Mouse (Mus musculus) intestine, postnatal 0 days (tissue): Measurements from ENCODE around the gene Chst15. TPM values are rescaled to one million over a fixed set of nuclear protein-coding genes. Genes with fewer than 3 reads are reported as not detected.

ENCODE experiments used
- ATAC-seq: fragments of 200-750 bp; cut with Nextera tagmentation; 2 replicates; pipeline ENCODE4 v1.8.0; 2017; ENCODE audit warnings: mild to moderate bottlenecking, moderate TSS enrichment, moderate library complexity
- H3K27ac ChIP-seq: fragments of 300-500 bp; sonication (generic); 2 replicates; pipeline ENCODE4 v1.5.1; 2014; ENCODE audit warnings: mild to moderate bottlenecking, low read depth, low read length, moderate library complexity
- H3K27me3 ChIP-seq: fragments of 300-500 bp; sonication (generic); replicated peaks from 2 replicates; pipeline ENCODE4 v1.6.1; 2014; ENCODE audit warnings: low read length, mixed read lengths; ENCODE audit not compliant: control insufficient read depth, insufficient read depth
- H3K36me3 ChIP-seq: fragments of 300-500 bp; sonication (generic); 2 replicates; pipeline ENCODE4 v1.6.1; 2014; ENCODE audit warnings: mild to moderate bottlenecking, moderate library complexity; ENCODE audit not compliant: control insufficient read depth, insufficient read depth
- H3K4me1 ChIP-seq: fragments of 300-500 bp; sonication (generic); replicated peaks from 2 replicates; pipeline ENCODE4 v1.6.1; 2014; ENCODE audit warnings: antibody characterized with exemption, low read length, mixed read lengths; ENCODE audit not compliant: control insufficient read depth, insufficient read depth
- H3K4me2 ChIP-seq: fragments of 300-500 bp; sonication (generic); replicated peaks from 2 replicates; pipeline ENCODE4 v1.6.1; 2014; ENCODE audit warnings: low read depth, mild to moderate bottlenecking, moderate library complexity
- H3K4me3 ChIP-seq: fragments of 300-500 bp; sonication (generic); 2 replicates; pipeline ENCODE4 v1.5.1; 2014; ENCODE audit warnings: low read depth, low read length
- H3K9ac ChIP-seq: fragments of 300-500 bp; sonication (generic); 2 replicates; pipeline ENCODE4 v1.6.1; 2014; ENCODE audit warnings: mild to moderate bottlenecking, low read depth, low read length
- H3K9me3 ChIP-seq: fragments of 300-500 bp; sonication (generic); 2 replicates; pipeline ENCODE4 v1.6.1; 2016; ENCODE audit warnings: mixed run types; ENCODE audit not compliant: control insufficient read depth
- CTCF ChIP-seq: sonication (generic); IDR thresholded peaks from 2 replicates; pipeline ENCODE4 v1.5.1; 2016; ENCODE audit warnings: low read depth, mild to moderate bottlenecking, control low read depth, antibody characterized with exemption, moderate library complexity
- WGBS: fragments of 180-500 bp; shearing (Covaris S2); extraction: QIAGEN DNeasy Blood & Tissue Kit; methylation state at CpG from one replicate; pipeline ENCODE4 v1.1.7; 2014; 5-methylcytosine and 5-hydroxymethylcytosine counted together
- polyA plus RNA-seq: library from polyadenylated mRNA; unstranded; fragments of >200 nt; fragmentation: Nextera tagmentation; extraction: Ambion mirVana; gene quantifications from 2 replicates; pipeline ENCODE4 v1.2.1, GENCODE M21; 2015

Gene Chst15
- polyA plus RNA-seq, 1 experiment from 2014 or later, result 7.9 TPM

DNA sequence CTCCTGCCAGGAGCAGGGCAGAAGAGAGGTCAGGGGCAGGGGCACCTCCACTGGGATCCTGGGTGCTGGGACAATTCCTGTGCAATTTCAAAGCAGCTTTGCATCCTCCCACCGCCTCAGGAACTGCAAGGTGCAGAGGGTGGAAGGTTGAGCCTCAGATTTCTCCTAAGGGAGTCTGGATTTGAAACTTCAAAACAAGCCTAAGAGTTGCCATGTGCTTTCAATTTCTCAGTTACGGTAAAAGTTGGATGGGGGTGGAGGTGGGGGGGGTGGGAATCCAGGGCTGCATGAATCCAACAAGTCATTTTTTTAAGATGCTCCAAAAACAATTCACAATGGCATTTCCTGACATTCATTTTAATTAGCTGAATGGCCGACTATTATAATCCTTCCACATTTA, 129.6 kb downstream of the Chst15 start:
- no peak overlapping the region for H3K27ac ChIP-seq
- H3K36me3 ChIP-seq, result no peaks in the 10 kb centered on the region
- no peak for ATAC-seq
- WGBS, result 64% methylated on average over 3 of the region's 3 CpGs
- H3K4me3 ChIP-seq, result no peak overlapping the region
- no peaks in the 10 kb centered on the region for H3K9me3 ChIP-seq
- no peaks in the 10 kb centered on the region for H3K4me1 ChIP-seq
- TF ChIP-seq CTCF, result no peak
- no peak overlapping the region for H3K4me2 ChIP-seq
- H3K27me3 ChIP-seq, result no peaks in the 10 kb centered on the region
- no peak overlapping the region for H3K9ac ChIP-seq

Other genes starting within 250 kb of the Chst15 start
- 0.74 and 0.81 TPM in 2 replicates for gene Cpxm2, start 162.5 kb downstream of the Chst15 start, polyA plus RNA-seq